Mouse (Mus musculus) cerebellum, postnatal 14 days (tissue): ENCODE results near the gene Trmt13.

Source experiments
- DNase-seq, 2 experiments: peaks; one replicate each; pipeline ENCODE4 v3.0.0; 2021; ENCODE audit warnings: mixed read lengths in 2 of 2

Gene Trmt13

DNA sequence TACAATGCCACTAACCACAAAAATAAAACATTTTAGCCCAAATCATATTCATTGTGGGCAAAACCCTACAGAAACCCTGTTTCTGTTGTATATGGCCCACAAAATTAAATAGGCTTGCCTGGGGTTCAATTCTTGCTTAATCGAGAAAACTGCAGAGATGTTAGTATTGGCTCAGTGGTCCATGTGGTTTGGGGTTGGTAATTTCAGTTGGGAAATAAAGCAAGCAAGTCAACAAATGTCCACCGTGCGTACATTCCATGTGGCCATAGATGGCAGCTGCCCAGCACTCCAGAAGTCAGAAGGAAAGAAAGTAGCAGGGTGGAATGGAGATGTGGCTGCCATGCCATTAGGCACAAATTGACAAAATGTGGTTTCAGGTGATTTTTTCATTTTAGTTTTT, 18.6 kb upstream of the Trmt13 start:
- DNase-seq = no peak

- DNase-seq = no peak
These were observed 17.1 kb upstream of the Trmt13 start for GRCm38 (mm10) chr3:116631459-116631858.

GRCm38 (mm10) chr3:116622641-116623040, 8.3 kb upstream of the Trmt13 start:
- DNase-seq = no peak

DNA sequence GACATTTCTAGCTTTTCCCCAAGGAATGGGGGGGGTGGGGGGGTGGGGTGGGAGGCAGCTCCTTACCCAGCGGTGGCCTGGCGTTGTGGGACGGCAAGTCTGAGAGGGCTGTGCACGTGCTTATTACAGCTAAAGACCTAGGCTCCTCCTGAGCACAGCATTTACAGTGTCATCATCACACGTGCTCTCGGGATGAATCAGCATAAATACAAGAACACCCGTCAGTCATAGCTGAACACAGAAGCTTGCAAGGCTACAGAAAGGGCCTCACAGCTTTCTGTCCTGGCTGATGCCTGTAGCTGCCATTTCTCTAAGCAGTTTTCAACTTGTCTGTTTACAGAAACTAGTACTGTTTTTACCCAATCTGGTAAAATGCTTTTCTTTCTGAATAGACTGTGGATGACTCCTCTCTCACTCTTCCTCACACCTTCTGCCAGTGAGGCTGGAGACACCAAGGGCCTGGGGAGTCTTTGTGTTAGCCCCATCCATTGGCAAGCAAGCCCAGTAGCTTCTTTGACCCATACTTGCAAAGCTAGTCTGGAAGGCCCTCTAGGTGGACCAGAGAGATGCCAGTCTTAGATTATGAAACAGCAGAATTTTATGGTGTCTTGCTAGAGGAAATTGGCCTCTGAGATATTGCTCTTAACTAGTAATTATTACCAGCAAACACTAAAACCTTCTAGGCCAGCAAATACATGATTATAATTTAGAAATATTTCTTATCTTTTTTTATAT, 6.4 kb upstream of the Trmt13 start:
- no peak for DNase-seq

- DNase-seq = no peak
These were observed 4.5 kb upstream of the Trmt13 start for GRCm38 (mm10) chr3:116618855-116619254.

GRCm38 (mm10) chr3:116615318-116616068, 1.1 kb upstream of the Trmt13 start:
- no peak for DNase-seq

GRCm38 (mm10) chr3:116604570-116604969, 9.8 kb downstream of the Trmt13 start:
- DNase-seq = peak in 1 of 2 experiments; percentile 20

DNA sequence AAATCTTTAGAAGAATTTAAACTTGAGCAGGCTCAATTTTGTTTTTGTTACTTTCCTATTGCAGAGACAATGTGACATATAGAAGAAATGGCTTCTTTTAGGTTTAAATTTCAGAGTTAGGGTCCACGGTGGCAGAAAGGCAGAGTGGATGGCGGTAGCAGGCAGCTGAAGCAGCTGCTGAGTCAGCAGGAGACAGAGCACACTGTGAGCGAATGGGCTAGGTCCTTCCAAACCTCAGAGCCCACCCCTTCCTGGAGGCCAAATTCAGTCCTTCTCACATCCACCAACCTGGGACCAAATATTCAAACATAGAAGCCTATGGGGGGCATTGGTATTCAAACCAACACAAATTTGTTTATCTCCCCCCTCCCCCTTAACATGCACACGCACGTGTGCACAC, 12.6 kb downstream of the Trmt13 start:
- no peak for DNase-seq

DNA sequence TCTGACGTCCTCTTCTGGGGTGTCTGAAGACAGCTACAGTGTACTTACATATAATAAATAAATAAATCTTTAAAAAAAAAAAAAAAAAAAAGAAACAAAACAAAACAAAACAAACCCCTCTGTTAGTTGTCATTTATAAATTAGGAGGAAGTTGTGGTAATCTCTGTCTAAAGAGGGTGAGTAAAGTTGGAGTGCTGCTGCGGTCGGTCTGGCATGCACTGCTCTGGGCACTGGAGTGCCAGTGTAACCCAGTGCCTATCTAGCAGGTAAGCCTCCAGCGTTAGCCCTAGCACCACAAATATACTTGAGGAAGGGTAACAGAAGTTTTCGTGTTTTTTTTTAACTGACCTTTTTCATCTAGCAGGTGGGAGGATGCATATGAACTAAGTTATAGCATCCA, 13.4 kb downstream of the Trmt13 start:
- DNase-seq = no peak

DNA sequence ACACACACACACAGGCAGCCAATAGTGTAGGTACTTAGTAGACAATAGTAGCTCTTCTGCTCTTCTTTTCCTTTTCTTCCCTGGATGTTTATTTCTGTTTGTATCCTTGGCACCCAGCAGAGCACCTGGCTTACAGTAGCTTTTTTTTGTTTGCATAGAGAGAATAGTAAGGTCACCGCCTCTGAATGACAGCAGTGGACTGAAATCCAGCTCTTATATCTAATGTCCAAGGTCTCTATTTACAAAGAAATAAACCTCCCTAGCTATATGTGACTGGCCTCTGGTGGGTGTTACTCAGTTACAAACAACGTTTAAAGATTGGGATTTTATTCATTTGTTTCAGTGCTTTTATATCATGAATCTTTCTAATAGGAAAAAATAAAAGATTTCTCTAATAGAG, 14.7 kb downstream of the Trmt13 start:
- no peak for DNase-seq

GRCm38 (mm10) chr3:116595603-116595991, 18.8 kb downstream of the Trmt13 start:
- peak in 1 of 2 experiments; percentile 20 for DNase-seq

DNA sequence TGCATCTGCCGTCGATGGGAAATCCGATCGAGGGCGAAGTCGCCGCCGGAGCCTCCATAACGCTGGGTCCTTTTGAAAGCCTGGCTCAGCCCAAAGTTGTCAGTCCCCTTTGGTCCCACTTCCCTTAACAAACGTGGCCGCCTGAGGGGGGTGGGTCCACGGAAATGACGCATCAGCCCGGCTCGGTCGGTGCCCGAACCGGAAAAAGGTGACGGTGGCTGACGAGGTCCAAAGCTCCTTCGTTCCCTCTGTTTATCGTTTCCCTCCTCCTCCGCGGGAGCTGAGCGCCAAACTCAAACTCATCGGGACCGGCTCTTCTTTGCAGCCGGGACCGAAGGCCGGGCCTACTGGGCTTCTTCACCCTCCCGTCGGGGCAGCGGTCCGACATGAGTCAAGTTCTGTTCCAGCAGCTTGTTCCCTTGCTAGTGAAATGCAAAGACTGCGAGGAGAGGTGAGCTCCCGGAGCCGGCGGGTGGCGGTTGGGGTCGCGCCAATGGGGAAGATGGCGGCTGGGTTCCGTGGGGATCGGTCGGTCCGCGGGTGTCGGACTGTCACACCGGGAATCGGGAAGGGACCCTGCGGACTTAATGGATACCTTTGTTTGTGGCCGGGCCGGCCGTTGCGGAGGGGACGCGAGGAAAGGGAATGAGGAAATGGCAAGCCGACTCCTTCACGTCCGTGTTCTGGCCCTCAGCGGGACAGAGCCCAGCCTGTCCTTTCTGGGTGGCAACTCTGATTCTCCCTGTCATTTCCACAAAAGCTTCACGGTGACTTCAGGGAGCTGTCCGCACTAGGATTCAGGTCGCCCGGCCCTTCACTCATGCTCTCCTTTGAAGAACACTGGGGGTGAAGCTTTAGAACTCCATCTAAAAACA, 19.4 kb downstream of the Trmt13 start, which contains the start of gene Sass6:
Gene Sass6 (plus strand): TSS at position 255 of the 875 bp plus-strand sequence.
- DNase-seq = peak; percentile 98 to 100

GRCm38 (mm10) chr3:116594076-116594727, 20.2 kb downstream of the Trmt13 start:
- no peak for DNase-seq

DNA sequence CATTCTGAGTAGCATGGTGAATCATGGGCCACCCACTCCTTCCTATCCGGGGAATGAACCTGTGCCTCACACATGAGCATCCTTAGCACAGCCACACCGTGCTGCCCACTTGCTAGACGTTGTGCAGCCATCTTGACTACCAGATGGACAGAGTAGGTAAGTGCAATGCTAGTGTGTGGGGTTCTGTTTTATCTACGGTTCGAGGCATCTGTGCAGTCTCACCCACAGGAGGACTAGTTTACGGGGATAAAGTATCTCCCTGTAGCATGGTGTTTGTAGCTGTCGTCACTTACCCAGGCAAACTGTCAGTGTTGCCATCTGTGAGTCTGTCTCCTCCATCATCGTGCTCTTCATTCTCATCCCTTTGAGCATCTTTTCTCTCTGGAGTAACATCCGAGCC, 32.2 kb downstream of the Trmt13 start:
- no peak for DNase-seq

- DNase-seq = no peak
These were observed 37.1 kb downstream of the Trmt13 start for GRCm38 (mm10) chr3:116577286-116577685.

DNA sequence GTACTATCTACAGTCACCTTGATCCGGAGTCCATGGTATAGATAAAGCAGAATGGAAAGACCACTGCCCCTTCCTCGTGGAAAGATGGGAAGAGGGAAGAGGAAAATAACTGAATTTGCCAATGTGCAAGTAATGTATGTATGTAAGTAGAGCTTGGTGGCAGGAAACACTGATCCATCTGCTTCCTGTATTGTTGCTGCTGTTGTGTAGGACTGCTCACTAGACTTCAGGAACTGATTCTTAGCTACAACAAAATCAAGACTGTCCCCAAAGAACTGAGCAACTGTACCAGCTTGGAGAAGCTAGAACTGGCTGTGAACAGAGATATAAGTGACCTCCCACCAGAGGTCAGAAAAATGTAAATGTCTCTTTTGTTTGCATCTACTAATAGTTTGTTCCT, 43.8 kb downstream of the Trmt13 start:
- DNase-seq = no peak

GRCm38 (mm10) chr3:116563095-116563492, 51.3 kb downstream of the Trmt13 start:
- no peak for DNase-seq

DNA sequence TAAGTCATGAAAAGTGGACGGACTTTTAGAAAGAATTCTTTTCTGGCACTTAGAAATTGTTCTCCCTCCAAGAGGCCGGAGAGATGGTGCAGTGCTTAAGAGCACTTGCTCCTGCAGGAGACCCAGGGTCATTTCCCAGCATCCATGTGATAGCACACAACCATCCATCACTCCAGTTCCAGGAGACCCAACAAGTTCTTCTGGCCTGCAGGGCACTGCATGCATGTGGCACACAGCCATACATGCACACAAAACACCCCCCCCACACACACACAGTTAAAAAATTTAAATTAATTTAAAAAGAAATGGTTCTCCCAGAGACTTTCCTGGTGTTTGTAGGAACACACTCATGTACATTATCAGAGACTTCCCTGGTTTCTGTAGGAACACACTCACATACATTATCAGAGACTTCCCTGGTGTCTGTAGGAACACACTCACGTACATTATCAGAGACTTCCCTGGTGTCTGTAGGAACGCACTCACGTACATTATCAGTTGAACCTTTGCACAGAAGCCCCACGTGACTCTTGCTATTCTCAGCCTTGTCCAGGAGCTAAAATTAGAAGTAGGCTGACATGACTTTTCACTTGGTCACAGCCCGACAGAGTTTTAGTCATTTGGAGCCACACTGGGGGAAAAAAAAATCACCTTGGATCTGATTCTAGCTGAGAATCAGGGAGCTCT, 51.8 kb downstream of the Trmt13 start, which contains the start of gene Lrrc39:
Gene Lrrc39 (plus strand): TSS at position 566 of the 687 bp plus-strand sequence.
- DNase-seq = no peak

DNA sequence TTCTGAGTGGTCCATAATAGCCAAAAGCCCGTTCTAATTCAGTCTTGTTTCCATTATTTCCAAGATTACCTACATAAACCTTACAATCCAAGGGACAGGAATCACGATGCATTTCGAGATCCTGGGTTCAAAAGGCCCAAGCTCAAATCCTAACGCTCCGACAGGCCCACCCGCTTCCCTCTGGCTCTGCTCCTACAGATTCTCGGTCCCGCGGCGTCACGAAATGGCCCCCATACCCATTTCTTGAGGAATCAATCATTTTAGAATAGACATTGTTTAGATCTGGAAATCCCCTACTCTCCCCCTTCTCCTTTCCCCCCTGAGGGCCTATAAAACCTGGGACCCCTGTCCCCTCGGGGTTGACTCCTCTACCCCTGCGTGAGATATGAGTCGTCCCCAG, 53.1 kb downstream of the Trmt13 start:
- peak; percentile 39 to 52 for DNase-seq

GRCm38 (mm10) chr3:116551362-116551761, 63.0 kb downstream of the Trmt13 start:
- DNase-seq = no peak

GRCm38 (mm10) chr3:116547430-116547829, 67.0 kb downstream of the Trmt13 start:
- DNase-seq = no peak

- DNase-seq = no peak
These were observed 71.9 kb downstream of the Trmt13 start for GRCm38 (mm10) chr3:116542532-116542931.
